Mouse (Mus musculus): Measurements from ENCODE around the gene Akr1c13. TPM values are rescaled to one million over a fixed set of nuclear protein-coding genes. Genes with fewer than 3 reads are reported as not detected.

Akr1c13 gene
- polyA plus RNA-seq, 1 experiment from 2014 or later = 31.9 TPM

GRCm38 (mm10) chr13:4249347-4249746 is 58.4 kb downstream of the Akr1c13 start:
- Histone ChIP-seq H3K4me2 (no peak overlapping the region), H3K9ac (no peak overlapping the region), H3K4me3 (replicated peaks) (no peak overlapping the region), H3K27ac (no peak overlapping the region), H3K9me3 (replicated peaks) (no peaks in the 10 kb centered on the region), H3K27me3 (no peaks in the 10 kb centered on the region), H3K36me3 (no peaks in the 10 kb centered on the region), H3K4me1 (replicated peaks) (peaks cover 5% of the 10 kb centered on the region; the same call in 1 of the 2 replicates)
- DNase-seq (no peak), ATAC-seq (ENCODE audit: low read depth) (no peak)
- 48% methylated on average over 3 of the region's 3 CpGs for WGBS (ENCODE audit: insufficient replicate concordance)

Other genes with a start within 250 kb of the Akr1c13 start
- gene Ucn3, start 245.8 kb upstream of the Akr1c13 start, polyA plus RNA-seq (2015; fragmentation: Nextera tagmentation; extraction: Ambion mirVana) = not detected in 2 replicates
- gene Akr1c14, start 142.1 kb upstream of the Akr1c13 start, polyA plus RNA-seq (2015; fragmentation: Nextera tagmentation; extraction: Ambion mirVana) = 0.24 and 0.34 TPM in 2 replicates
- 0.60 and 0.71 TPM in 2 replicates for gene Akr1c18, start 40.5 kb upstream of the Akr1c13 start, polyA plus RNA-seq (2015; fragmentation: Nextera tagmentation; extraction: Ambion mirVana)
- 35.8 and 42.7 TPM in 2 replicates for gene Akr1c19, start 37.5 kb downstream of the Akr1c13 start, polyA plus RNA-seq (2015; fragmentation: Nextera tagmentation; extraction: Ambion mirVana)
- 12.9 and 14.4 TPM in 2 replicates for gene Akr1c12, start 88.3 kb downstream of the Akr1c13 start, polyA plus RNA-seq (2015; fragmentation: Nextera tagmentation; extraction: Ambion mirVana)
- gene Akr1c6, start 243.2 kb downstream of the Akr1c13 start, polyA plus RNA-seq (2015; fragmentation: Nextera tagmentation; extraction: Ambion mirVana) = 0.93 and 1.1 TPM in 2 replicates